Mouse (Mus musculus): ENCODE measurements around the gene Usp3. TPM values are rescaled to one million over a fixed set of nuclear protein-coding genes. Genes with fewer than 3 reads are reported as not detected.
A peak's percentile ranks its signal among the peaks of the same experiment; 100 is the strongest.

The Usp3 gene
- polyA plus RNA-seq, 1 experiment, result 29.6 TPM

GRCm38 (mm10) chr9:66477785-66478184 is 115.2 kb downstream of the Usp3 start:
- TF ChIP-seq CTCF (conservative IDR thresholded peaks at IDR 0.05; ENCODE audit: insufficient read depth, insufficient read length, low read depth, low read length), result no peak
- TF ChIP-seq POLR2A (IDR thresholded peaks at IDR 0.05; ENCODE audit: low read depth, low read length), result no peak
- Histone ChIP-seq H3K27ac (ENCODE audit: insufficient read depth, low read depth, low read length) (no peak overlapping the region), H3K36me3 (ENCODE audit: control insufficient read depth, insufficient read depth, low read length) (peaks cover 13% of the 10 kb centered on the region), H3K4me3 (ENCODE audit: insufficient read depth, low read depth, low read length) (no peak overlapping the region), H3K4me1 (ENCODE audit: control insufficient read depth, insufficient read depth, low read length) (no peaks in the 10 kb centered on the region), H3K27me3 (replicated peaks; ENCODE audit: control insufficient read depth, insufficient read depth, low read length) (no peaks in the 10 kb centered on the region)
- 93% methylated on average over 2 of the region's 2 CpGs for WGBS
- DNase-seq, result no peak

GRCm38 (mm10) chr9:66465087-66465486 is 127.9 kb downstream of the Usp3 start:
- 62% methylated on average over 4 of the region's 4 CpGs for WGBS
- peak; percentile 21 for DNase-seq
- Histone ChIP-seq H3K27me3 (replicated peaks; ENCODE audit: control insufficient read depth, insufficient read depth, low read length) (no peaks in the 10 kb centered on the region), H3K4me1 (ENCODE audit: control insufficient read depth, insufficient read depth, low read length) (no peaks in the 10 kb centered on the region), H3K27ac (ENCODE audit: insufficient read depth, low read depth, low read length) (no peak overlapping the region), H3K4me3 (ENCODE audit: insufficient read depth, low read depth, low read length) (no peak overlapping the region), H3K36me3 (ENCODE audit: control insufficient read depth, insufficient read depth, low read length) (peaks cover 10% of the 10 kb centered on the region)
- TF ChIP-seq POLR2A (IDR thresholded peaks at IDR 0.05; ENCODE audit: low read depth, low read length) (no peak), CTCF (conservative IDR thresholded peaks at IDR 0.05; ENCODE audit: insufficient read depth, insufficient read length, low read depth, low read length) (no peak)

Other genes with a start within 250 kb of the Usp3 start
- gene Herc1, start 242.7 kb downstream of the Usp3 start, polyA plus RNA-seq (2012; rRNA removed), result 12.0 TPM in 2 replicates
- gene Fbxl22, start 78.5 kb downstream of the Usp3 start, polyA plus RNA-seq (2012; rRNA removed), result 0.74 and 1.6 TPM in 2 replicates
- gene Car12, start 120.5 kb upstream of the Usp3 start, polyA plus RNA-seq (2012; rRNA removed), result 295 and 328 TPM in 2 replicates
- 5.4 and 6.5 TPM in 2 replicates for gene Aph1b, start 202.3 kb upstream of the Usp3 start, polyA plus RNA-seq (2012; rRNA removed)
- gene Gm10647, start 203.9 kb upstream of the Usp3 start, polyA plus RNA-seq (2012; rRNA removed), result 0.16 and 0.20 TPM in 2 replicates
- gene Aph1c, start 241.6 kb upstream of the Usp3 start, polyA plus RNA-seq (2012; rRNA removed), result 22.9 and 29.4 TPM in 2 replicates

All from kidney, adult 2 months (tissue).